Mouse (Mus musculus): ENCODE data around the gene Ube2i. TPM values are rescaled to one million over a fixed set of nuclear protein-coding genes. Genes with fewer than 3 reads are reported as not detected.
"Not testable (repeated sequence)": the region's sequence is repeated elsewhere in the genome, so short reads cannot be mapped to it uniquely, and the experiment has no call there.

Ube2i gene
- total RNA-seq, 2 experiments from 2014 or later: 59.4 to 68.5 TPM

DNA sequence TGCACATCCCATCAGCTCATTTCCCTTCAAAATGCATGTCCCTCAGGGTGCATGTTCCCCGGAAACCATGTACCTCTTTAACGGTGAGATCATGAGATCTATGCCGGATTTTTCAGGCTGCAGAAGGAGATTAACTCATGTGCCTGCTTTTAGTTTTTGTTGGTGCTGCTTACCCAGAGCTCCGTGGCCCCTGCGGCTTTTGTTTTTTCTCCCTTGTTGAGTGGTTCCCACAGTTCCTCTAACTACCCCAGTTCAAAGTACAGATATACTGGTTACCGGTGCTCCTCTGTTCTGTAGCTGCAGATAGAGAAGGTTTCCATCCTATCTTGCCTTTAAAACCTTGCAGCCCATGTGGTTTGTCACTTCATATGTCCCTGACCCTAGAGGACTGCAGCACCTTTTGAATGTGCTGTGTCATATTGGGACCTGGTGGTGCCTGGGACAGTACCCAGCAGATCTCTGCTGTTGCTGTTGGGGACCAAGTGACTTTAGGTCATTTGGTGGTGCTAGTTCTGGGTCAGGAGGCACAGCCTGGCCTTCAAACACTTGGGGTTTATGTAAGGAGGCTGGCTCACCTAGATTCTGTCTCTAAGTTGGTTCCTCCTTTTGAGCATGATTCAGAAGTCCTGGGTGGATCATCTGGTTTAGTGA lies 51.3 kb downstream of the Ube2i start:
- no peak for DNase-seq
- TF ChIP-seq CTCF (IDR thresholded peaks at IDR 0.05): no peak
- H3K27ac ChIP-seq: peak overlapping the region; percentile 39
- H3K4me3 ChIP-seq: peak overlapping the region; percentile 61
- intact Hi-C loops (cut with DNase I): no loop called here

GRCm38 (mm10) chr17:25222504-25222940 lies 51.9 kb downstream of the Ube2i start:
- DNase-seq; intact Hi-C loops (cut with DNase I): not testable (repeated sequence)
- Histone ChIP-seq H3K4me3 (peak overlapping the region; percentile 61), H3K27ac (peak overlapping the region; percentile 39)

DNA sequence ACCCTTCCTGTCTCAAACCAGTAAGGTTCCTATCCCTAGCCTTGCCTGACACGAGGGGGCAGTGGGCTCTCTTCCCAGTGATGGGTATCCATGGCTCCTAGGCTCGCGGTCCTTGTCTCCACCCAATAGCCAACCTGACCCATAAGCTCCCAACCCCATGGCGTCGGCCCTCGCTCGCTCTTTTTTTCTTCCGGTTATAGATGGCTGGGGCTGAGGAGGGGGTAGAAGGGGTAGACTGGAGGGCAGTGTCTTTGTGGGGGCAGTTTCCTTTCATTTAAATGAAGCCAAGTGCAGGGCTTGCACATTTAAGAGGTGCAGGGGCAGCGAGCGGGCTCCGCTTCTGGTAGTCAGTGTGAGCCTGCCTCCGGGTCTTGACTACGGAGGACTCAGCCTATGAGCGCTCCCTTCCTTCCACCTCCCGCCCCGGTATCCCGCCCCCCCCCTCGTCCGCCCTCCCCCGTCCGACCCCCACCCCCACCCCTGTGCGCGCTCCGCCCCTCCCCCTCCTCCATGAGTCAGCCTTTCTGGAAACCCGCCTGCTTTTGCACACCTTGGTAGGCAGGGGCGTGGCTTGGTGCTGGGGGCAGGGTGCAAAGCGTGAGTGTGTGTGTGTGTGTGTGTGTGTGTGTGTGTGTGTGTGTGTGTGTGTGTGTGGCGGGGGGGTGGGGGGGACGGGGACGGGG lies 52.5 kb downstream of the Ube2i start:
- no peak for TF ChIP-seq CTCF (IDR thresholded peaks at IDR 0.05)
- H3K4me3 ChIP-seq: peak overlapping the region; percentile 56
- no peak for DNase-seq
- intact Hi-C loops (cut with DNase I): no loop called here
- H3K27ac ChIP-seq: peak overlapping the region; percentile 46

DNA sequence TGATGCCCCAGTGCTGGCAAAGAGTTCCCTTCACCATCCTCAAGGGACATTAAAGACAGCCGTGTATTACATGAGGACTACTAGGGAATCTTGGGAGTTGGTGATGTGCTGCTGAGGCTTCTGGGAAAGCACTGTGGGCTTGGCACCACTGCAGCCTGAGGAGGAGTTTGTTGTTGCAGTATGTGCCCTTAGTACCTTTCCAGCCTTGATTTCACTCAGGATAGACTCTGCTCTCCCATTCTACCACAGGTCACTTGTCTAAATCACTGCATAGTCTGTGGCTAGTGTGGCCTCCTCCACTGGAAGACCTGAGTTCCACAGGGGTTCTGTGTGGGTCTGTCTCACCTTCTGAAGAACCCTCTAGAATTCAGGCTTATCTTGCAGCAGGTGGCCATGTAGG lies 53.7 kb downstream of the Ube2i start:
- Histone ChIP-seq H3K27ac (no peak overlapping the region), H3K4me3 (no peak overlapping the region)
- intact Hi-C loops (cut with DNase I): no loop called here
- TF ChIP-seq CTCF (IDR thresholded peaks at IDR 0.05): no peak
- no peak for DNase-seq

DNA sequence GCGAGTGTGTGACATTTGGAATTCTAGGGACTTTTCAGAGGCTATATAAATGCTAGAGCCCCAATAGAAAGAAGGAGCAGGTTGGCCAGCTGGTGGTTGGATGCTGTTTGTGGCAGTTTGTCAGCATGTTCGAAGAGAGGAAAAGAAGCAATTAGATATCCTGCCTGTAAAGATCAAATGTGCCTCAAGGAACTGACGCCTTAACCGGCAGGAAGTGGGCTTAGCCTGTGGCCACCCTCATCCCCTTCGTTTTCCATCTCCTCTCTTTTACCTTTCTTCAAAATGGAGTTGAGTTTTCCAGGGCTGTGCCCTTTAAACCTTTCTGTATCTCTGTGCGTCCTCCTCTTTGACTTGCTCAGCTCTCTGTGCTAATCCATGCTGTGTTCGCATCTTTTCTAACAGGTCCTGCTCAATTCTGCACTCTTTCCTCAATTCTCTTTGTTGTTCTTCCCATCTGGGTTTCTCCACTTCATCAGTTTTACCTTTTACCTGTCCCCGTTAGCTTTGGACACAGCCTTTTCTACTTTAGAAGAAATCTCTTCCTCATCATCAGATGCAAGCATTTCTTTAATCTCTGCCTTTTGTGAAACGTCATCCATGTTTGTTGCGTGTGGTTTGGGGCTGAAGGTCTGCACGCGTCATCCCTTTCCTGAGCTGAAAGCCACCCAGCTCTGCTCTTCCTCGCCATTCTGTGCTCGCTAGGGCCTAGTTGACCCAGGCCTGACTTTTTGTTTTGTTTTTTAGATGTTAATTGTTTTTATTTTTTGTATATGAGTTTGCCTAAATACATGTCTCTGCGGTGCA lies 54.7 kb downstream of the Ube2i start:
- no peak overlapping the region for H3K4me3 ChIP-seq
- DNase-seq: no peak
- TF ChIP-seq CTCF (IDR thresholded peaks at IDR 0.05): no peak
- intact Hi-C loops (cut with DNase I): no loop called here
- no peak overlapping the region for H3K27ac ChIP-seq

GRCm38 (mm10) chr17:25218967-25219366 lies 55.5 kb downstream of the Ube2i start:
- no peak for TF ChIP-seq CTCF (IDR thresholded peaks at IDR 0.05)
- intact Hi-C loops (cut with DNase I): no loop called here
- Histone ChIP-seq H3K27ac (no peak overlapping the region), H3K4me3 (no peak overlapping the region)
- DNase-seq: no peak

- no peak for DNase-seq
- Histone ChIP-seq H3K4me3 (no peak overlapping the region), H3K27ac (no peak overlapping the region)
- intact Hi-C loops (cut with DNase I): no loop called here
- no peak for TF ChIP-seq CTCF (IDR thresholded peaks at IDR 0.05)
These were observed 59.0 kb downstream of the Ube2i start for GRCm38 (mm10) chr17:25215431-25215830.

Small RNA genes within 50 kb of the gene (microRNA-seq; reads per million reads assigned to microRNA genes)
- not detected for gene Mir3547

Other genes with a start within 250 kb of the Ube2i start
- gene Tmem204, start 191.0 kb downstream of the Ube2i start, total RNA-seq (2021): 10 to 100 TPM in 1 of 2 experiments, 1 to 10 TPM in 1; 8.3 to 21.5 TPM
- 10 to 100 TPM in 1 of 2 experiments, 1 to 10 TPM in 1; 4.5 to 11.4 TPM for gene Telo2, start 158.7 kb downstream of the Ube2i start, total RNA-seq (2021)
- 1 to 10 TPM; 2.2 to 6.1 TPM for gene Ptx4, start 153.9 kb downstream of the Ube2i start, total RNA-seq (2021)
- 10 to 100 TPM; 16.2 to 19.2 TPM for gene Clcn7, start 141.2 kb downstream of the Ube2i start, total RNA-seq (2021)
- gene Ccdc154, start 112.2 kb downstream of the Ube2i start, total RNA-seq (2021): not detected
- gene Gm38655, start 99.2 kb downstream of the Ube2i start, total RNA-seq (2021): not detected
- gene BC003965, start 90.1 kb downstream of the Ube2i start, total RNA-seq (2021): 10 to 100 TPM; 11.4 to 18.3 TPM
- 1 to 10 TPM; 5.5 to 5.7 TPM for gene Unkl, start 86.2 kb downstream of the Ube2i start, total RNA-seq (2021)
- gene Gnptg, start 34.5 kb downstream of the Ube2i start, total RNA-seq (2021): 10 to 100 TPM; 14.9 to 16.5 TPM
- 10 to 100 TPM; 16.3 to 17.5 TPM for gene Tsr3, start 34.5 kb downstream of the Ube2i start, total RNA-seq (2021)
- gene Baiap3, start 18.3 kb downstream of the Ube2i start, total RNA-seq (2021): under 1 TPM in 1 of 2 experiments, not detected in 1; 0.08 TPM
- under 1 TPM; 0.20 to 0.70 TPM for gene Prss34, start 23.8 kb upstream of the Ube2i start, total RNA-seq (2021)
- not detected for gene Prss28, start 34.0 kb upstream of the Ube2i start, total RNA-seq (2021)
- not detected for gene Prss29, start 44.0 kb upstream of the Ube2i start, total RNA-seq (2021)
- gene Tpsab1, start 70.9 kb upstream of the Ube2i start, total RNA-seq (2021): 1 to 10 TPM; 1.0 to 2.2 TPM
- 1 to 10 TPM; 1.9 to 4.7 TPM for gene Tpsb2, start 91.7 kb upstream of the Ube2i start, total RNA-seq (2021)
- gene Tpsg1, start 94.7 kb upstream of the Ube2i start, total RNA-seq (2021): under 1 TPM in 1 of 2 experiments, not detected in 1; 0.48 TPM
- 1 to 10 TPM in 1 of 2 experiments, under 1 TPM in 1; 0.94 to 1.7 TPM for gene Cacna1h, start 159.2 kb upstream of the Ube2i start, total RNA-seq (2021)
- gene Tekt4, start 180.0 kb upstream of the Ube2i start, total RNA-seq (2021): not detected
- not detected for gene Sstr5, start 222.7 kb upstream of the Ube2i start, total RNA-seq (2021)